Mouse (Mus musculus) retina, postnatal 7 days (tissue): ENCODE measurements at regions not wholly inside any gene's neighbourhood (a gene's known extent, or its start where the extent isn't known, plus 50 kb on each side); places are given as distances from the start of the nearest gene placed in this dataset.
"Not testable (repeated sequence)": the region's sequence is repeated elsewhere in the genome, so short reads cannot be mapped to it uniquely, and the experiment has no call there.

ENCODE experiments used
- DNase-seq: peaks from one replicate; pipeline ENCODE4 v3.0.0-alpha.2; 2012; ENCODE audit warnings: low read depth, low spot score

GRCm38 (mm10) chr12:71714606-71715005 is 116.3 kb upstream of the Daam1 start:
- DNase-seq = no peak

GRCm38 (mm10) chr12:71718412-71718811 is 112.5 kb upstream of the Daam1 start:
- DNase-seq = not testable (repeated sequence)

DNA sequence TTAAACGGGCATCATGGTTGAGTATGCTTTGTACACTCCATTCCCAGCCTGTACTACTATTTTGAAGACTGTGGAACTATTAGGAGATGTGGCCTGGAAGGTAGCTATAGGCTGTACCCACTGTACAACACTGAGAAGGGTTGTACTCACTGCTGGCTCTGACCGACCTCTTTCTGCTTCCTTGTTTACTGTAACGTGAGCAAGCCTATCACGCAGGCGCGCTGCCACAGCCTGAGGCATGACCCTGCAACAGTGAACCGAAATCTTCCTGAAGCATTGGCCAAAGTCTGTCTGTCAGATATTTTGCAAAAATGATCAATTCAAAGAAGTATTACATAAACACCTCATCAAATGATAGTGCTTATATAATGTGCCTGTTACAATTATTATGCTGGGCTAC is 112.0 kb upstream of the Daam1 start:
- no peak for DNase-seq

- DNase-seq = no peak
These were observed 105.7 kb upstream of the Daam1 start for GRCm38 (mm10) chr12:71725140-71725539.

- no peak for DNase-seq
These were observed 105.1 kb upstream of the Daam1 start for GRCm38 (mm10) chr12:71725713-71726336.

GRCm38 (mm10) chr12:71743345-71743744 is 87.5 kb upstream of the Daam1 start:
- no peak for DNase-seq

DNA sequence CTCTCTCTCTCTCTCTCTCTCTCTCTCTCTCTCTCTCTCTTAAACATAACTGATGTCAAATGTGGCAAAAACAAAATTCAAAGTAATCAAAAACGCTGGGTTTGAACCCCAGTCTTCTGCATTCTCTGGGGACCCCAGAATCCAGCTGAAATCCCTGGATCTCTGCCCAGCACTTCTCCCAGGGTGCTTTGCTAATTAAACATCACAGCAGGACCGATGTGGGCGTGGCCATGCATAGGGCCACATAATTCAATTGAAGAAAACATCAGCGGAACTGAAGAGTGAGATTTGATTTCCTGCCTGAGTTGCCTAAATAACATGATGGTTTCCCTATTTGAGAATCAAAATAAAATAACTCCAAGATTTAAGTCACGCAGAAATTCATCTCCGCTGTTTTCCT is 84.9 kb upstream of the Daam1 start:
- DNase-seq = no peak

DNA sequence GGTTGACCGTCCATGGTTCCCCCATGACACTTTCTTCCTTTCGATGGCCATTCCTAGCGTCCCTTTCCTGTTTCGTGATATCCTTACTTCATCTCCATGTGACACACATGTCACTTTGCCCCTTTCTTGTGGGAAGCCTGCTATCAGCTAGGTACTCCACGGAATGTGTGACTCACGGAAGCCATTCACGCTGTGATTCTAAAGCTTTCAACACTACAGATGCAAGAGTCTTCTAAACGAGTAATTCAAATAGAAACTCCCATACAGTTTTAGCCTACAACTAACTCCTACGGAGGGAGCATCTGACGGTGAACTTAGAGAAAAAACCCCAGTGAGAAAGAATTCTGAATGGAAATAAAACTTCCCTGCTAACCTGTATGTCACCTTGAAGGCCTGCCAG is 83.5 kb upstream of the Daam1 start:
- no peak for DNase-seq

DNA sequence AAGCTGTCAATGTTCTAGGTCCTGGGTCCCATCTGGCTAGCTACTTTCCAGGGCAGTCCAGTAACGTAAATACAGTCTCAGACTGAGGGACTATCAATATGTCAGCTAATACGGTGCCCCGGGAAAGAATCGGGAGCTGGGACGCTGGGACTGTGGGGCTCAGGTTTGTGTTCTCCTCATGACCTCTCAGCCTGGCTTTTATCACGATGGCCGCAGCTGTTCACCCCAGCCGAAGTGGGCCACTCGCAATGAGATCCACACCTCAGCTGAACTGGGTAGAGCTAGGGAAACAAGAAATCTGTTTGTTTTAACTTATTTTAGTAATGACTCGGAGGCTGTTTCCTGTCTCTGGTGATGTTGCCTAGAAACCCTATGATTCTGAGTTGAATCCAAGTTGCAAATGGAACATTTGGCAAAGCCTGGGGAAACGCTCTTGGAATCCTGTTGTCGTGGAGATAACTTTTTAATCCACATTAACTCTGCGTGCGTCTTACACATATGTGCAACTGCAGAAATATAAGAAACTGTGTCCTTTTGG is 83.0 kb upstream of the Daam1 start:
- DNase-seq = no peak

- no peak for DNase-seq
These were observed 82.1 kb upstream of the Daam1 start for GRCm38 (mm10) chr12:71748731-71749130.

- no peak for DNase-seq
These were observed 81.2 kb upstream of the Daam1 start for GRCm38 (mm10) chr12:71749668-71750067.

GRCm38 (mm10) chr12:71752741-71753260 is 78.1 kb upstream of the Daam1 start:
- DNase-seq = no peak

GRCm38 (mm10) chr12:71753276-71753675 is 77.6 kb upstream of the Daam1 start:
- no peak for DNase-seq

DNA sequence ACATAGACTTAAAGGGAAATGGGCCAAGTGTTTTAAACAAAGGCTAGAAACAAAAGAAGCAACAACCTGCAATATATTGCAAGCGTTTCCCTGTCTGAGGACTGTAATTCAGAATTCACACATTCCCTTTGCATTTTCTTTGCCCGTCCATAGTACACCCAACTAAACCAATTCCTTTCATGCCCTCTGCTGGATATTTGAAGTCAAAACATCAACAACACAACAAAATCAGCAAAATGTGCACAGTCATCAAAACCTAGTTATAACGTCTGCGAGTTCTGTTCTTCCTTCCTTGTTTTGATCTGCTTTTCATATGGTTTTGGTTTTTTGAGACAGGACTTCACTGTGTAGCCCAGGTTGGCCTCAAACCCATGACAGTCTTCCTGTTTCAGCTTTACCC is 67.7 kb upstream of the Daam1 start:
- no peak for DNase-seq

GRCm38 (mm10) chr12:71766086-71766485 is 64.8 kb upstream of the Daam1 start:
- DNase-seq = no peak

DNA sequence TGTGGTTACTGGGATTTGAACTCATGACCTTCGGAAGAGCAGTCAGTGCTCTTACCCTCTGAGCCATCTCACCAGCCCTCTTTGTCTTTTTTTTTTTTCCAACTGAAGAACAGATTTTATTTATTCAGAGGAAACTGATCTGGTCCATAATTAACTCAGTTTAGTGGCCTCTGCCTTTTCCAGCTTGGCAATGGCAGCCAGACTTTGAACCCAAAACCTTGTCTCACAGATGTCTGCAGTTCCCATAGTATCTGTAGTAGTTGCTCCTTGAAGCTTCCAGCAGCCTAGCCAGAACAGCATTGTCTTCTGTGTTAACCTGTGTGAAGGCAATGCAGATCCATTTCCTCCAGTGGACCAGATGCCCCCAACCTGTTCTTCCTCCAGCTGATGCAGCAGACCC is 64.2 kb upstream of the Daam1 start:
- DNase-seq = no peak

DNA sequence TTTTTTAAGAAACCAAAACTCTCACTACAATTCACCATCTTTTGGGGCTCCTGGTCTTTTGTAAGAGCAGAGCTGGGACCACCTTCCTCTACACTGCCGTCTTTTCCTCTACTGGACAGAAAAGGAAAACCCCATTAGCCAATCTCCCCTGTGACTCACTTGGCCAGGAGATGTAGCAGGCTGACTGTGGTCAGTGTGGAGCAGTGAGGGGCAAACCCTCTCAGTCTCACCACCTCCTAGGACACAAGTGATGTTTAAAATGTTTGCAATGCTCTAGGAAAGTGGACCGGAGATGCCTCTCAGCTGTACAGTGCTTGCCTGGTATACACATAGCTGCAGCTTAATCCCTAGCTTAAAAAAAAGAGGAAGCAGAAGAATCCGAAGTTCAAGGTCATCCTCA is 63.0 kb upstream of the Daam1 start:
- no peak for DNase-seq

DNA sequence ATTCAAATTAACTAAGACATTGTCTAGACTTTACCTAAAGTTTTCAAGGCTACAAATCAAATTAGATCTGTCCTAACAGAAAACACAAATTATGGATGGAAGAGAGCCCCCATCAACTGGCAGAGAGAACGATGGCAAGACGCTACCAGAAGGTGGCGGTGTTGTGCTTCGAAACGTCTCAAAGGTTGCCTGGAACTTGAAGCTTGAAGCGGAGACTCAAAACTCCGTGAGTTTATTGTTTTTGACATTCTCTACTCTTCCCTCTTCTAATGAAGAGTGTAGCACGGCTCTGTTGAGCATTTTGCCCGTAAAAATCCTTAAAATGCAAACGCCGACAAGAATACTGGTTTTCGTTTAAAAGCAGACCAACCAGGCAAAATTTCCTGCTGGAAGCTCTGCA is 62.4 kb upstream of the Daam1 start:
- peak; percentile 70 for DNase-seq

GRCm38 (mm10) chr12:71768890-71769289 is 62.0 kb upstream of the Daam1 start:
- no peak for DNase-seq

GRCm38 (mm10) chr12:71769302-71769701 is 61.6 kb upstream of the Daam1 start:
- DNase-seq = no peak

DNA sequence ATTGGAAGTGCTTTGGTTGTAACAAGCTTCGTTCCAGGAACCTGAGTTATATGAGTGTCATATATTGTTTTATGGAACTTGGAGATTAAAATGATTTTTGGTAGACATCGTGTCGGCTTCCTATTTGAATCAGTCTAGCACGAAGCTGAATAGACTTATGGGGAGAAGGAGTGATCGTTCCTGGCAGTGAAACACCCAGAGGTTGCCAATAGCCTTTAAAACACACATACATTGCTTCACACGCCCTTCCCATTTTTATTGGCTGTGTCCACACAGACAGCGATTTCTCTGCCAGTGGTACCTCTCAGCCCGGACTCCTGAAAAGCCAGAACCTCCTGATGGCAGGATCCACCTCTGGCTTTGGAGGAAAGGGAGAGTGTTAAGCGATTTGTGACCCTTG is 57.0 kb upstream of the Daam1 start:
- DNase-seq = no peak

DNA sequence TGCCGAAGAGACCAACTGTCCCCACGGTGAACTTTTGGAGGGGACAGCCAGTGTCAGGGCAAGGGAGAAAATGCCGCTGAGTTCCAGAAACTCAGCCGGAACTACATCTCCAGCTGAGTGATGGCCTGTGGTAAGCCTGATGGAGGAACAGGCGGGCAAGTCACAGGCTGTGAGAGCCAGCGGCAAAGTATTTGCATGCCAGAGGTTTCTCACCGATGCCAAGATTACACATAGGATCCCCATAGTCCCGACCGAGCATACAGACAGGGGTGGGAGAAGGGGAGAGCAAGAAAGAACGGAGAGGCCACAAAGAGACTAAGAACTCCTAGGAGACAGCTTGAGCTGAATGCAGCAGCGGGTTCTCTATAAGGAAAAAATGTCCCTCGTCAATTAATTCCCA is 55.8 kb upstream of the Daam1 start:
- DNase-seq = no peak

DNA sequence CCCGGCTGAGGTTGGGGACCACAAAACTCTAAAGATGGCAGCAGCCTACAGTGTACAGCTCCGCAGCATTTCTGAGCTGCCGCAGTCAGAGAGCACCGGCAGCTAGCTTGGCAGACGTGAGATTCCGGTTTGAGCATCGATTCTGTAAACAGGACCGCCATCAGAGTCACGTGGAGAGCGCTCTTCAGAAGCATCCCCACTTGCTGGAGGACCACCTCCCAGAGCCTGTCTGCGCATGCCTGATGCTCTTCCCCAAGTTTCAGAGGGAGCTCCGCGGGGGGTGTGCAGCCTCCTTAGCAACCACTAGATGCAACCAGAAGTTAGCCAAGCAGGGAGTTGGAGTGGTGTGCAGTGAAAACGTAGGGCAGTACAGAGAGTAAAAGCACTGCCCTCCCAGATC is 52.7 kb upstream of the Daam1 start:
- no peak for DNase-seq

GRCm38 (mm10) chr12:71778948-71779347 is 51.9 kb upstream of the Daam1 start:
- DNase-seq = no peak
